In the genomic region with DNA sequence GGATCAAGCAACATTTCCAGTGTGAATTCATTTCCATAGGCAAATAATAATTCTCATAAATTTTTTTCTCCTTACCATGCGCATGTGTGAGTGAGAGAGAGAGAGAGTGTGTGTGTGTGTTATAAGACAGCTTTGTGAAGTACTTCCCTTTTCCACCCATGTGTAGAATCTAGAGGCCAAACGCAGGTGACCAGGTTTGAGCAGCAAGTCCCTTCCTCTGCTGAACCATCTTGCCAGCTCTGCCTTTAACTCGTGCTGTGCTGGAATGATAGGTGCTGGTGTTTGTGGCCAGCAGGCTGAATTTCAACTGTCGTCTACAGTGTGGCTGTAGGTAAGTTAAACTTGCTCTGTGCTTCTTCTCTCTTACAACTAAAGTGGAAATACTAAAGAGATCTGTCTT, we compare ENCODE assay signal across 30 mouse cellular contexts.
DNase-seq lines count a peak whose midpoint lies in the region; ATAC-seq and TF ChIP-seq lines count a peak whose summit lies in the region.
"Had no signal": no experiment of that assay in that cellular context is flagged by ENCODE, and none has a peak within 500 bp of the region (broad histone marks: within the 10 kb centered on the region; RNA-seq: fewer than 3 reads in every experiment).

No protein-coding gene starts in this region.

- H3K4me1 ChIP-seq in cerebellum, adult 2 months (ENCODE audit: control insufficient read depth, insufficient read depth, low read length): peaks cover 6% of the 10 kb centered on the region; the same call in 1 of the 2 replicates
- H3K4me1 ChIP-seq: forebrain, embryonic 12.5 days; hindbrain, embryonic 15.5 days; intestine, embryonic 15.5 days had no signal

- H3K27me3 ChIP-seq in cerebellum, adult 2 months (ENCODE audit: control insufficient read depth, insufficient read depth, low read length): no peaks in the 10 kb centered on the region
- H3K27me3 ChIP-seq: embryonic facial prominence, embryonic 13.5 days; forebrain, embryonic 12.5 days; forebrain, embryonic 15.5 days; heart, embryonic 12.5 days; heart, embryonic 15.5 days; hindbrain, embryonic 12.5 days; hindbrain, embryonic 15.5 days; intestine, embryonic 15.5 days had no signal

- H3K27ac ChIP-seq in cerebellum, adult 2 months (ENCODE audit: insufficient read depth, low read length): no peak overlapping the region
- H3K27ac ChIP-seq: embryonic facial prominence, embryonic 10.5 days; embryonic facial prominence, embryonic 13.5 days; forebrain, embryonic 12.5 days; heart, adult 2 months; heart, embryonic 15.5 days; hindbrain, embryonic 12.5 days; hindbrain, embryonic 15.5 days; intestine, embryonic 15.5 days had no signal

- no peak for TF ChIP-seq CTCF in cerebellum, adult 2 months (IDR thresholded peaks at IDR 0.05; ENCODE audit: borderline replicate concordance, insufficient read depth, low read depth, low read length)

- WGBS in cerebellum, adult 2 months: 82% methylated on average over 4 of the region's 4 CpGs

- no peak overlapping the region for H3K4me3 ChIP-seq in cerebellum, adult 2 months (replicated peaks; ENCODE audit: insufficient read depth, low read depth, low read length)
- H3K4me3 ChIP-seq: embryonic facial prominence, embryonic 10.5 days; embryonic facial prominence, embryonic 13.5 days; erythroblast, embryonic 14.5 days; forebrain, embryonic 12.5 days; forebrain, embryonic 15.5 days; heart, adult 2 months; heart, embryonic 12.5 days; heart, embryonic 15.5 days; hindbrain, embryonic 12.5 days; hindbrain, embryonic 15.5 days; intestine, embryonic 15.5 days had no signal

- TF ChIP-seq POLR2A in cerebellum, adult 2 months (IDR thresholded peaks at IDR 0.05; ENCODE audit: borderline replicate concordance, insufficient read depth, low read length): no peak

- peak; percentile 49 to 56; a peak in 3 of 4 replicates for ATAC-seq in hematopoietic stem cell, adult 5-6 weeks (replicated peaks in 1 of 2; ENCODE audit: insufficient read depth in 1 of 2, low FRiP score in 2 of 2, low TSS enrichment in 1 of 2, low read depth in 1 of 2, poor library complexity in 2 of 2, severe bottlenecking in 2 of 2)
- ATAC-seq: activated CD4-positive, CD25-positive, alpha-beta regulatory T cell, adult 4 months; CD4-positive, CD25-positive, alpha-beta regulatory T cell, adult 4 months had no signal

- peak; percentile 73 for DNase-seq in heart, adult 11 months
- DNase-seq in heart, adult 8-10 months (ENCODE audit: low spot score): no peak
- peak; percentile 69 to 70 for DNase-seq in spleen, postnatal 36 days (ENCODE audit: low spot score in 2 of 2)
- no peak for DNase-seq in spleen, adult 18-20 months
- DNase-seq in urinary bladder, postnatal 4 days (ENCODE audit: low spot score in 2 of 2): no peak
- no peak for DNase-seq in cerebellum, adult 2 months
- DNase-seq in ovary, postnatal 10 days (ENCODE audit: low spot score): no peak
- DNase-seq: adrenal gland, postnatal 10 days; adrenal gland, postnatal 36 days; cerebellum, adult 18-20 months; cerebellum, adult 9-11 months; cerebellum, postnatal 25 days; embryo, embryonic 11 days; gastrocnemius, postnatal 25 days; heart, adult 2 months; heart, postnatal 10 days; heart, postnatal 4 days had no signal

Comparison
In these comparisons a context has a peak if more than half of its experiments do, and no peak if none do; other contexts are left out.
1. DNase-seq: peak in heart, adult 11 months (single experiment) and spleen, postnatal 36 days (2 of 2); none in heart, adult 8-10 months (single experiment), spleen, adult 18-20 months (0 of 2), urinary bladder, postnatal 4 days (0 of 2), cerebellum, adult 2 months (0 of 2) and ovary, postnatal 10 days (single experiment).